Mouse (Mus musculus): ENCODE results near the gene Rrnad1.

Rrnad1 gene

GRCm38 (mm10) chr3:87885281-87886003 is 45.1 kb downstream of the Rrnad1 start, which contains the start of gene Prcc:
Gene Prcc (minus strand): TSS chr3:87885608.
- DNase-seq (ENCODE audit: low spot score in 2 of 2) = peak; percentile 81 to 91

GRCm38 (mm10) chr3:87884708-87885251 is 45.7 kb downstream of the Rrnad1 start:
- DNase-seq (ENCODE audit: low spot score in 2 of 2) = peak; percentile 55 to 57

GRCm38 (mm10) chr3:87884291-87884690 is 46.2 kb downstream of the Rrnad1 start:
- peak in 1 of 2 experiments; percentile 20 for DNase-seq (ENCODE audit: low spot score in 2 of 2)

- no peak for DNase-seq (ENCODE audit: low spot score in 2 of 2)
These were observed 52.8 kb downstream of the Rrnad1 start for GRCm38 (mm10) chr3:87877730-87878129.

All from spleen, postnatal 10 days (tissue).